Mouse (Mus musculus) liver, embryonic 11.5 days (tissue): ENCODE results near the gene Pik3c2b. TPM values are rescaled to one million over a fixed set of nuclear protein-coding genes. Genes with fewer than 3 reads are reported as not detected.

ENCODE experiments used
- ATAC-seq: fragments of 200-750 bp; cut with Nextera tagmentation; replicated peaks from 2 replicates; pipeline ENCODE4 v1.8.0; 2017; ENCODE audit warnings: moderate number of reproducible peaks, mild to moderate bottlenecking, moderate TSS enrichment, moderate library complexity; ENCODE audit not compliant: low FRiP score
- DNase-seq: peaks from one replicate; pipeline ENCODE4 v3.0.0-alpha.2; 2017; ENCODE audit warnings: low spot score
- H3K27ac ChIP-seq: fragments of 300-500 bp; sonication (generic); 2 replicates; pipeline ENCODE4 v1.5.1; 2014; ENCODE audit warnings: mild to moderate bottlenecking, low read depth, low read length, control low read depth
- H3K27me3 ChIP-seq: fragments of 300-500 bp; sonication (generic); replicated peaks from 2 replicates; pipeline ENCODE4 v1.6.1; 2014; ENCODE audit warnings: low read length, mixed read lengths; ENCODE audit not compliant: control insufficient read depth, insufficient read depth
- H3K36me3 ChIP-seq: fragments of 300-500 bp; sonication (generic); 2 replicates; pipeline ENCODE4 v1.6.1; 2014; ENCODE audit warnings: mild to moderate bottlenecking, low read length, moderate library complexity, mixed read lengths; ENCODE audit not compliant: control insufficient read depth, insufficient read depth
- H3K4me1 ChIP-seq: fragments of 300-500 bp; sonication (generic); replicated peaks from 2 replicates; pipeline ENCODE4 v1.6.1; 2014; ENCODE audit warnings: low read length, mixed read lengths; ENCODE audit not compliant: control insufficient read depth, insufficient read depth
- H3K4me2 ChIP-seq: fragments of 300-500 bp; sonication (generic); 2 replicates; pipeline ENCODE4 v1.6.1; 2014; ENCODE audit warnings: mild to moderate bottlenecking, control low read depth, moderate library complexity
- H3K4me3 ChIP-seq: fragments of 300-500 bp; sonication (generic); 2 replicates; pipeline ENCODE4 v1.5.1; 2014; ENCODE audit warnings: low read depth, low read length, control low read depth
- H3K9ac ChIP-seq: fragments of 300-500 bp; sonication (generic); 2 replicates; pipeline ENCODE4 v1.6.1; 2014; ENCODE audit warnings: low read depth, low read length, control low read depth
- H3K9me3 ChIP-seq: fragments of 300-500 bp; sonication (generic); 2 replicates; pipeline ENCODE4 v1.6.1; 2016; ENCODE audit warnings: low read length, inconsistent platforms, mixed read lengths; ENCODE audit not compliant: control insufficient read depth
- whole genome bisulfite sequencing: fragments of 180-500 bp; shearing (Covaris S2); extraction: QIAGEN DNeasy Blood & Tissue Kit; methylation state at CpG from one replicate; pipeline ENCODE4 v1.1.7; 2014; 5-methylcytosine and 5-hydroxymethylcytosine counted together
- polyA plus RNA-seq: library from polyadenylated mRNA; unstranded; fragments of >200 nt; fragmentation: Nextera tagmentation; extraction: Ambion mirVana; gene quantifications from 2 replicates; pipeline ENCODE4 v1.2.1, GENCODE M21; 2014

Pik3c2b gene
- polyA plus RNA-seq, 1 experiment from 2014 or later = 3.5 TPM

DNA sequence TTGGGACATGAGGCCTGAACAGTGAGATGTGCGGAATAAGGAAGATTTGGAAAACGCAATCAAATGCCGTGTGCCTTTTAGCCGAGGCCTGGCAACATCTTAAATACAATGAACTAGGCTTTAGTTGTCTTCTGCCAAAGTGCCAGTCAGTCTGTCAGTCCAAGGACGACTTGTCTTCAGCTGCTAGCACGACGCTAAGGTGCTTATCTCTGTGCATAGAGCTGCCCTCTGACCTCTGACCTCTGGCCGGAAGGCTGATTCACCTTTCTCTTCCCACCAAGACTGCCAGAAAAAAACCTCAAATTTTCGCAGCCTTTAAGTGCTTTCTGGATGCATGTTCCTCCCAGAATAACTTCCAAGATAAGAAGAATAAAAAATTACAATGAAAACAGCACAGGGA, 81.9 kb downstream of the Pik3c2b start:
- no peak for ATAC-seq
- 53% methylated on average over 9 of the region's 9 CpGs for WGBS

DNA sequence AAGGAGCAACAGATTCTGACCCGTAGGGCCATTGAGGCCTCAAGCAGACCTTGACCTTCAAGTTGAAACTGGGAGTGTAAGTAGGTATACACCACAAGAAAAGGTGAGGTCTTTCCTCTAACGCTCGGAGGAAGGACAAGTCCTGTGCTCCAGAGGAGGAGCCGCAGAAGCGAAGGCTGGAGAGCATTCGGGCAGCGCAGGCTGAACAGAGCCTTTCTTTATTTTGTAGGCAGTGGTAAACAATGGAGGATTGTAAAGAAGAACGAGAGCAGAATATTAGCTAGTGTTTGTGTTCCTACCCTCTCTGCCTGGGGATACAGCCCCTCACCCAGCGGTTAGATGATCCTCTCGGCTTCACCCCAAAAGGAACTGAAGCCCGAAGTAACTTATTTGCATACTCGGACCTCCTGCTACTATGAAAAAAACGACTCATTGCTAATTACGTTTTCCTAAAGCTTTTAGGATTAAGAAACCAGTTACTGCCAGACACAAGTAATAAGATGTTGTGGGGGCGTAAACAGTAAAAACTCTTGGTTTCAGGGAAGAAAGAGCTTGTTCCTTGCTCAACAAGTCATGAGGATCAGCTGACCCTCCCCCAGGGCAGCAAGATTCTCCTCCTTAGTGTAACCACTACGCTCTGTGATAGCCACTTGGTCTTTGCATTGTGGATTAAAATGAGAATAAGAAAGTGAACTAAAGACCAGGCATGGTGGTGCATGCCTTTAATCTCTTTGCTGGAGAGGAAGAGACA, 84.2 kb downstream of the Pik3c2b start:
- Histone ChIP-seq H3K4me2 (peak overlapping the region; percentile 69), H3K27ac (peak overlapping the region; percentile 97), H3K9me3 (no peaks in the 10 kb centered on the region), H3K4me3 (peak overlapping the region; percentile 23; the same call in 1 of the 2 replicates), H3K9ac (peak overlapping the region; percentile 60), H3K27me3 (no peaks in the 10 kb centered on the region), H3K36me3 (peaks cover 11% of the 10 kb centered on the region; the same call in 1 of the 2 replicates), H3K4me1 (peaks cover 9% of the 10 kb centered on the region; the same call in 1 of the 2 replicates)
- no peak for DNase-seq
- no peak for ATAC-seq
- 33% methylated on average over 16 of the region's 16 CpGs for WGBS

More for the DNA sequence above, 81.9 kb downstream of the Pik3c2b start:
- Histone ChIP-seq H3K4me3 (no peak overlapping the region), H3K4me1 (peaks cover 9% of the 10 kb centered on the region; the same call in 1 of the 2 replicates), H3K27me3 (no peaks in the 10 kb centered on the region), H3K27ac (0 out of 2 replicates have a peak overlapping the region, but pooled peaks have one; percentile 11), H3K9ac (no peak overlapping the region), H3K4me2 (no peak overlapping the region), H3K36me3 (no peaks in the 10 kb centered on the region), H3K9me3 (no peaks in the 10 kb centered on the region)
- DNase-seq = no peak

DNA sequence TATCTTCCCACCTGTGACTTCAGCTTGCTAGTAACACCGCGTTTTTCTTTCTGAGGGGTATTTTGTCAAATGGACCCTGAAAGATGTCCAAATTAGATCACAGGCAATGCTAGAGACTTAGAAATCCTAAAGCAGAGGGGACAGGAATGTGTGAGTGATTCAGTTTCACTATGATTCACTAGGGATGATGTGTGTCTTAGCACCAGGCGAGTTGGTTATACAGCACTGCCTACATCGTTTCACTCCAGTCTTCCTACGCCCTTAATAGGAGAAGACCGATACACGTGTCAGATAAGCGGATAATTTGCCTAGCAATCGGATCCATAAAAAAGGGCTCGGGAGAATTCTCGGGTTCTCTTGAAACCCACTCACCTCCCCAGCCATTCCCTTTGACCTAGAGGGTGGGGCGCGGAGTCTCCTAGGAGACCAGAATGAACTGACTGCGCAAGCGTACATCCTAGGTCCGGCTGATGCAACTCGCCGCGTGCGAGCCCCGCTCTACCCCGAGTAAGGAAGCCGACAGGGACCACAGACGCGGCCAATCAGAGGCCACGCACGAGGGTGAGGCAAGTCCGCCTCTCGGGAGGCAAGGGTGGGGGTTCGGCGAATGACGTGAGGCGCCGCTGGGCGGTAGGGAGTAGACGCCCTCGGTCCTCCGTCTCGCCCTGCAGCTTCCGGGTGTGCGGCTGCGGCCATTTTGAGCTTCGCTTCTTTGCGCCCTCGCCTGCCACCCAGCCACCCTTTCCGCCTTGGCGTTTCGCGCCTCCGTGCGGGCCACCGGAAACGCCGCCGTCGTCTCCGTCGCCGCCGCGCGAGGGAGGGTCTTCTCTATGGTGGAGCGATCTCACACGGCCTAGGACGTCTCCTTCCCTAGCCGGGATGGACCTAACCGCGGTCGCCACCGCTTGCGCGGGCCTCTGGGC, 85.4 kb downstream of the Pik3c2b start, which contains the start of gene Ppp1r15b:
Ppp1r15b (plus strand) TSS at position 506 of the 923 bp plus-strand sequence.
- H3K4me2 ChIP-seq = peak within 1 kb of the TSS; percentile 88
- peaks cover 15% of the 10 kb centered on the region for H3K36me3 ChIP-seq
- no peaks in the 10 kb centered on the region for H3K27me3 ChIP-seq
- H3K27ac ChIP-seq = peak within 1 kb of the TSS; percentile 97
- H3K9me3 ChIP-seq = no peaks in the 10 kb centered on the region
- H3K4me1 ChIP-seq = peaks cover 14% of the 10 kb centered on the region
- DNase-seq (peak; percentile 98), ATAC-seq (peak; percentile 98)
- under 1% methylated on average over 72 of the region's 72 CpGs for WGBS
- H3K9ac ChIP-seq = peak within 1 kb of the TSS; percentile 100
- peak within 1 kb of the TSS; percentile 99 for H3K4me3 ChIP-seq

DNA sequence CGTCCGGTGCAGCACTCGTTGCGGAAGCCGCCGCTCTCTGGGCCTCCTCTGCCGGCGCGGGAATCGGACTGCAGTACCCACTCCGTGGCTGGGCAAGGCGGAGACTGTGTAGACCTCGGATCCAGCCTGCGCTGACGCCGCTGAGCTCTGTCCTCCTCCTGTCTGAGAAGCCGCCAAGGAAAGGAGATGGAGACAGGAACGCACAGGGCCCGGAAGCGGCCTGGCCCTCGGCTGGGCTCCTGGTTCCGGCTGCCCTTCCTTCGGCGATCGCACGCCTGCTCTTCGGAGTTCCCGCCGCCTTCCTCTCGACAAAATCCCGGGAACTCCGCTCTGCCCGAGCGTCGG, 86.1 kb downstream of the Pik3c2b start:
- Histone ChIP-seq H3K4me3 (peak overlapping the region; percentile 99), H3K27me3 (no peaks in the 10 kb centered on the region), H3K4me2 (peak overlapping the region; percentile 88), H3K9me3 (no peaks in the 10 kb centered on the region), H3K36me3 (peaks cover 18% of the 10 kb centered on the region), H3K9ac (peak overlapping the region; percentile 100), H3K4me1 (peaks cover 17% of the 10 kb centered on the region), H3K27ac (peak overlapping the region; percentile 97)
- ATAC-seq (no peak), DNase-seq (no peak)
- 0% methylated on average over 35 of the region's 35 CpGs for WGBS

DNA sequence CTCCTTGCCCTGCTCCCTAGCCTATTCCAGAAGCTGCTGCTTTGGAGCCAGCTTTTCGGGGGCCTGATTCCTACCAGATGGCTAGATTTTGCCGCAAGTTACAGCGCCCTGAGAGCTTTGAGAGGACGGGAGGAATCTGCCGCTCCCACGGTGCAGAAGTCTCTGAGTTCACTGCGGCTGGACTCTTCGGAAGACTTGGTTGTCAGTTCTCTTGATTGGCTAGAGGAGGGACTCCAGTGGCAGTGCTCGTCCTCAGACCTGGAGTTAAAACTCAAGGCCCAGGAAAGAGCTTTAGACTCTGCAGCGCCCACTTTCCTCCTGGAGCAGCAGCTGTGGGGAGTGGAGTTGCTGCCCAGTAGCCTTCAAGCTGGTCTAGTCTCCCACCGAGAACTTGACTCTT, 86.5 kb downstream of the Pik3c2b start:
- ATAC-seq = no peak
- no peaks in the 10 kb centered on the region for H3K27me3 ChIP-seq
- no peak for DNase-seq

DNA sequence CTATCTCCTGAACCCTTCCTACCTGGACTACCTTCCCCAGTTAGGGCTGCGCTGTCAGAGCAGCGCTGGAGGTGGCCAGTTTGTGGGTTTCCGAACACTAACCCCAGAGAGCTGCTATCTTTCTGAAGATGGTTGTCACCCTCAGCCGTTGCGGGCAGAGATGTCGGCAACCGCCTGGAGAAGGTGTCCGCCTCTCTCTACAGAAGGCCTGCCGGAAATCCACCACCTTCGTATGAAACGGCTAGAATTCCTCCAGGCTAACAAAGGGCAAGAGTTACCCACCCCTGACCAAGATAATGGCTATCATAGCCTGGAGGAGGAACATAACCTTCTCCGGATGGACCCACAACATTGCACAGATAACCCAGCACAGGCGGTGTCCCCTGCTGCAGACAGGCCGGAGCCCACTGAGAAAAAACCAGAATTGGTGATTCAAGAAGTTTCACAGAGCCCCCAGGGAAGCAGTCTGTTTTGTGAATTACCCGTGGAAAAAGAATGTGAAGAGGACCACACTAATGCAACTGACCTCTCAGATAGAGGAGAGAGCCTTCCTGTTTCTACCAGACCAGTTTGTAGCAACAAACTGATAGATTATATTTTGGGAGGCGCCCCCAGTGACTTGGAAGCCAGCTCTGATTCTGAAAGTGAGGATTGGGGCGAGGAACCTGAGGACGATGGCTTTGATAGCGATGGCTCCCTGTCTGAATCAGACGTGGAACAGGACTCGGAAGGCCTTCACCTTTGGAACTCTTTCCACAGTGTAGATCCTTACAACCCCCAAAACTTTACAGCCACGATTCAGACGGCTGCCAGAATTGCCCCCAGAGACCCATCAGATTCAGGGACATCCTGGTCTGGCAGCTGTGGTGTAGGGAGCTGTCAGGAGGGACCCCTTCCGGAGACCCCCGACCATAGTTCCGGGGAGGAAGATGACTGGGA, 87.2 kb downstream of the Pik3c2b start:
- peaks cover 28% of the 10 kb centered on the region for H3K36me3 ChIP-seq
- peak; percentile 48 for DNase-seq

More for the DNA sequence above, 86.5 kb downstream of the Pik3c2b start:
- Histone ChIP-seq H3K9ac (peak overlapping the region; percentile 100), H3K4me1 (peaks cover 20% of the 10 kb centered on the region), H3K36me3 (peaks cover 22% of the 10 kb centered on the region), H3K27ac (peak overlapping the region; percentile 97), H3K4me2 (peak overlapping the region; percentile 88), H3K9me3 (no peaks in the 10 kb centered on the region), H3K4me3 (peak overlapping the region; percentile 99)
- 0% methylated on average over 11 of the region's 11 CpGs for WGBS

DNA sequence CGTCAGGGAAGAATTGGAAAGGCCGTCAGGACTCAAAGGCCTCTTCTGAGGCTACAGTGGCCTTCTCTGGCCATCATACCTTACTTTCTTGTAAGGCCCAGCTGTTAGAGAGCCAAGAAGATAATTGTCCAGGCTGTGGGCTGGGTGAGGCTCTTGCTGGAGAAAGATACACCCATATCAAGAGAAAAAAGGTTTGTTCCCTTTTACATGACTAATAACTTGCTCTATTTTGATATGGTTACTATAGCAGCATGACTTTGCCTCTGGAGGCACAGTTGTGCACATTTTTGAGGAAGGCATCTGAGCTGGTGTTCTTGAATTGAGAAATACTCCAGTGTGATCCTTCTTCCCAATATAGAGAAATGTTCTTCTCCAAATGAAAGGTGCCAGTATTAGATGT, 88.0 kb downstream of the Pik3c2b start:
- Histone ChIP-seq H3K4me3 (peak overlapping the region; percentile 99), H3K9ac (peak overlapping the region; percentile 100), H3K27ac (peak overlapping the region; percentile 97), H3K4me2 (peak overlapping the region; percentile 88), H3K9me3 (no peaks in the 10 kb centered on the region), H3K27me3 (no peaks in the 10 kb centered on the region), H3K36me3 (peaks cover 34% of the 10 kb centered on the region), H3K4me1 (peaks cover 24% of the 10 kb centered on the region)
- WGBS = 9% methylated on average over 2 of the region's 2 CpGs
- DNase-seq (no peak), ATAC-seq (peak; percentile 11)

More for the DNA sequence above, 87.2 kb downstream of the Pik3c2b start:
- H3K4me2 ChIP-seq = peak overlapping the region; percentile 88
- peak overlapping the region; percentile 100 for H3K9ac ChIP-seq
- peaks cover 23% of the 10 kb centered on the region for H3K4me1 ChIP-seq
- ATAC-seq = no peak
- no peaks in the 10 kb centered on the region for H3K27me3 ChIP-seq
- H3K4me3 ChIP-seq = peak overlapping the region; percentile 99
- no peaks in the 10 kb centered on the region for H3K9me3 ChIP-seq
- WGBS = 6% methylated on average over 26 of the region's 26 CpGs
- peak overlapping the region; percentile 97 for H3K27ac ChIP-seq
